Mouse (Mus musculus) kidney, postnatal 0 days (tissue): ENCODE measurements around the gene Adamtsl5. TPM values are rescaled to one million over a fixed set of nuclear protein-coding genes. Genes with fewer than 3 reads are reported as not detected.

ENCODE experiments used
- ATAC-seq: fragments of 200-750 bp; cut with Nextera tagmentation; replicated peaks from 2 replicates; pipeline ENCODE4 v1.8.0; 2017; ENCODE audit warnings: low read depth, moderate number of reproducible peaks, moderate TSS enrichment, moderate library complexity; ENCODE audit not compliant: low FRiP score
- DNase-seq: peaks from one replicate; pipeline ENCODE4 v3.0.0-alpha.2; 2016; ENCODE audit warnings: low spot score
- H3K27ac ChIP-seq: fragments of 300-500 bp; sonication (generic); 2 replicates; pipeline ENCODE4 v1.5.1; 2014; ENCODE audit warnings: mild to moderate bottlenecking
- H3K27me3 ChIP-seq: fragments of 300-500 bp; sonication (generic); 2 replicates; pipeline ENCODE4 v1.6.1; 2014; ENCODE audit warnings: low read length, mixed read lengths; ENCODE audit not compliant: insufficient read depth
- H3K36me3 ChIP-seq: fragments of 300-500 bp; sonication (generic); 2 replicates; pipeline ENCODE4 v1.6.1; 2014; ENCODE audit warnings: low read length, mixed read lengths; ENCODE audit not compliant: insufficient read depth
- H3K4me1 ChIP-seq: fragments of 300-500 bp; sonication (generic); replicated peaks from 2 replicates; pipeline ENCODE4 v1.6.1; 2014; ENCODE audit warnings: antibody characterized with exemption, low read length, mixed read lengths; ENCODE audit not compliant: insufficient read depth
- H3K4me2 ChIP-seq: fragments of 300-500 bp; sonication (generic); 2 replicates; pipeline ENCODE4 v1.6.1; 2014; ENCODE audit warnings: mild to moderate bottlenecking, low read length, moderate library complexity, mixed read lengths
- H3K4me3 ChIP-seq: fragments of 300-500 bp; sonication (generic); replicated peaks from 2 replicates; pipeline ENCODE4 v1.5.1; 2014; ENCODE audit warnings: low read depth, low read length
- H3K9ac ChIP-seq: fragments of 300-500 bp; sonication (generic); 2 replicates; pipeline ENCODE4 v1.6.1; 2014; ENCODE audit warnings: low read depth, low read length
- H3K9me3 ChIP-seq: fragments of 300-500 bp; sonication (generic); replicated peaks from 2 replicates; pipeline ENCODE4 v1.6.1; 2016; ENCODE audit warnings: low read length, inconsistent platforms, mixed read lengths
- CTCF ChIP-seq: IDR thresholded peaks from 2 replicates; pipeline ENCODE4 v1.5.1; 2016; ENCODE audit warnings: antibody characterized with exemption, low read depth, mild to moderate bottlenecking, moderate library complexity
- WGBS: fragments of 180-500 bp; shearing (Covaris S2); extraction: QIAGEN DNeasy Blood & Tissue Kit; methylation state at CpG from one replicate; pipeline ENCODE4 v1.1.7; 2014; 5-methylcytosine and 5-hydroxymethylcytosine counted together
- polyA plus RNA-seq: library from polyadenylated mRNA; unstranded; fragments of >200 nt; fragmentation: Nextera tagmentation; extraction: Ambion mirVana; gene quantifications from 2 replicates; pipeline ENCODE4 v1.2.1, GENCODE M21; 2015

The Adamtsl5 gene
- polyA plus RNA-seq, 1 experiment from 2014 or later = 3.0 TPM

DNA sequence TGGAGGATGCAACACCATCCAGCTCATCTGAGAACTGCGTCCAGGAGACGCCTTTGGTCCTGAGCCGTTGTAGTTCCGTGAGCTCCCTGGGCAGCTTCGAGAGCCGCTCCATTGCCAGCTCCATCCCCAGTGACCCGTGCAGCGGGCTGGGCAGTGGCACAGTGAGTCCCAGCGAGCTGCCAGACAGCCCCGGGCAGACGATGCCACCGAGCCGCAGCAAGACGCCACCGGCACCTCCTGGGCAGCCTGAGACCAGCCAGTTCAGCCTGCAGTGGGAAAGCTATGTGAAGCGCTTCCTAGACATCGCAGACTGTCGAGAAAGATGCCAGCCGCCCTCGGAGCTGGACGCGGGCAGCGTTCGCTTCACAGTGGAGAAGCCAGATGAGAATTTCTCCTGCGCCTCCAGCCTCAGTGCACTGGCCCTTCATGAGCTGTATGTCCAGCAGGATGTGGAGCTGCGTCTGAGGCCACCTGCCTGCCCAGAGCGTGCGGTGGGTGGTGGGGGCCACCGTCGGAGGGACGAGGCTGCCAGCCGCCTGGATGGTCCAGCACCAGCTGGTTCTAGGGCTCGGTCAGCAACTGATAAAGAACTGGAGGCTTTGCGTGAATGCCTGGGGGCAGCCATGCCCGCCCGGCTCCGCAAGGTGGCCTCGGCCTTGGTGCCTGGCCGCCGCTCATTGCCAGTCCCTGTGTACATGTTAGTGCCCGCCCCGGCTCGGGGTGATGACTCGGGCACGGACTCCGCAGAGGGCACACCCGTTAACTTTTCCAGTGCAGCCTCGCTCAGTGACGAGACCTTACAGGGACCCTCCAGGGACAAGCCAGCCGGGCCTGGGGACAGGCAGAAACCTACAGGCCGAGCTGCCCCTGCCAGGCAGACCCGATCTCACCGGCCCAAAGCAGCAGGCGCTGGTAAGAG is 35.4 kb downstream of the Adamtsl5 start:
- H3K36me3 ChIP-seq = peaks cover 3% of the 10 kb centered on the region; the same call in 1 of the 2 replicates
- H3K27me3 ChIP-seq = peaks cover 30% of the 10 kb centered on the region; the same call in 1 of the 2 replicates
- H3K9me3 ChIP-seq = no peaks in the 10 kb centered on the region
- no peak for TF ChIP-seq CTCF
- H3K9ac ChIP-seq = no peak overlapping the region
- no peak overlapping the region for H3K4me3 ChIP-seq
- H3K4me2 ChIP-seq = no peak overlapping the region
- DNase-seq (no peak), ATAC-seq (no peak)
- no peaks in the 10 kb centered on the region for H3K4me1 ChIP-seq
- no peak overlapping the region for H3K27ac ChIP-seq
- 60% methylated on average over 54 of the region's 54 CpGs for WGBS

DNA sequence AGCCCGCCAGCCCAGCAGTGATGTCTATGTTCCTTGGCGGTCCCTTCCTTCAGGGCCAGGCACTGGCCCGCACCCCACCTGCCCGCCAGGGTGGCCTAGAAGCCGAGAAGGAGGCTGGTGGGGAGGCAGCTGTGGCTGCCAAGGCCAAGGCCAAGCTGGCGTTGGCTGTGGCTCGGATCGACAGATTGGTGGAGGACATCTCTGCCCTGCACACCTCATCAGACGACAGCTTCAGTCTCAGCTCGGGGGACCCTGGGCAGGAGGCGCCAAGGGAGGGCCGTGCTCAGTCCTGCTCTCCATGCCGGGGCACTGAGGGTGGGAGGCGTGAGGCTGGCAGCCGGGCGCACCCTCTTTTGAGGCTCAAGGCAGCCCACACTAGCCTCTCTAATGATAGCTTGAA is 36.7 kb downstream of the Adamtsl5 start:
- H3K4me2 ChIP-seq = no peak overlapping the region
- H3K4me3 ChIP-seq = no peak overlapping the region
- ATAC-seq (no peak), DNase-seq (no peak)
- no peaks in the 10 kb centered on the region for H3K4me1 ChIP-seq
- WGBS = 89% methylated on average over 16 of the region's 16 CpGs
- H3K27ac ChIP-seq = no peak overlapping the region
- H3K9me3 ChIP-seq = no peaks in the 10 kb centered on the region
- no peak for TF ChIP-seq CTCF
- H3K36me3 ChIP-seq = no peaks in the 10 kb centered on the region
- H3K27me3 ChIP-seq = peaks cover 25% of the 10 kb centered on the region; the same call in 1 of the 2 replicates
- no peak overlapping the region for H3K9ac ChIP-seq

DNA sequence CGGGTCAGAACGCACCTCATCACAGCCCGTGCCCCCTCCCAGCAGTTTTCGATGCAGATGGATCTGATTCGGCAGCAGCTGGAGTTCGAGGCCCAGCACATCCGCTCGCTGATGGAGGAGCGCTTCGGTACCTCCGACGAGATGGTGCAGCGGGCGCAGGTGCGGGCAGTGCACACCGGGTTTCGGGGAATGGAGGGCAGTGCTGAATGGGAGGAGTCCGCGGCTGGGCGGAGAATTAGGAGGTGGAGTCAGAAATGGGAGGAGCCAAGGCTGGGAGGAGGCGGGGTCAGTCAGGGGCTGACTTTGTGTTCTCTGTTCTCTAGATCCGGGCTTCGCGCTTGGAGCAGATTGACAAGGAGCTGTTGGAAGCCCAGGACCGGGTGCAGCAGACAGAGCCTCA is 43.4 kb downstream of the Adamtsl5 start:
- H3K27me3 ChIP-seq = peaks cover 20% of the 10 kb centered on the region
- H3K27ac ChIP-seq = no peak overlapping the region
- H3K4me2 ChIP-seq = peak overlapping the region; percentile 43
- H3K9ac ChIP-seq = no peak overlapping the region
- ATAC-seq = no peak
- H3K9me3 ChIP-seq = no peaks in the 10 kb centered on the region
- TF ChIP-seq CTCF = no peak
- no peaks in the 10 kb centered on the region for H3K36me3 ChIP-seq
- peak; percentile 45 for DNase-seq
- no peak overlapping the region for H3K4me3 ChIP-seq
- 13% methylated on average over 24 of the region's 25 CpGs for WGBS
- H3K4me1 ChIP-seq = peaks cover 3% of the 10 kb centered on the region; the same call in 1 of the 2 replicates

DNA sequence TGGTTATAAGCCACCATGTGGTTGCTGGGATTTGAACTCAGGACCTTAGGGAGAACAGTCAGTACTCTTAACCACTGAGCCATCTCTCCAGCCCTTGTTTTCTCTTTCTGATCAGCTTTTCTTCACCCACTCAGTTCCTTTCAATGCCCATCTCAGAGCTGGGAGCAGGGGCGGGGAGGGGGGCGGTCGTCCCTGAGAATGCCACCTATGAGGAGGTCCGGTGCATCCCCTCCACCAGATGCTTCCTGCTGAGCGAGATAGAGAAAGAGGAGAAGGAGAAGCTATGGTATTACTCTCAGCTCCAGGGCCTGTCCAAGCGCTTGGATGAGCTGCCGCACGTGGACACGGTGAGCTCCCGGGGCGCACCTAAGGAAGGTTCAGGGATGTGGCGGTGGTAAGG is 43.8 kb downstream of the Adamtsl5 start:
- H3K9me3 ChIP-seq = no peaks in the 10 kb centered on the region
- H3K4me1 ChIP-seq = peaks cover 3% of the 10 kb centered on the region; the same call in 1 of the 2 replicates
- DNase-seq = no peak
- no peak overlapping the region for H3K27ac ChIP-seq
- ATAC-seq = no peak
- H3K27me3 ChIP-seq = peaks cover 24% of the 10 kb centered on the region
- no peak for TF ChIP-seq CTCF
- 22% methylated on average over 12 of the region's 12 CpGs for WGBS
- no peak overlapping the region for H3K4me3 ChIP-seq
- H3K9ac ChIP-seq = no peak overlapping the region
- peak overlapping the region; percentile 43 for H3K4me2 ChIP-seq
- no peaks in the 10 kb centered on the region for H3K36me3 ChIP-seq

DNA sequence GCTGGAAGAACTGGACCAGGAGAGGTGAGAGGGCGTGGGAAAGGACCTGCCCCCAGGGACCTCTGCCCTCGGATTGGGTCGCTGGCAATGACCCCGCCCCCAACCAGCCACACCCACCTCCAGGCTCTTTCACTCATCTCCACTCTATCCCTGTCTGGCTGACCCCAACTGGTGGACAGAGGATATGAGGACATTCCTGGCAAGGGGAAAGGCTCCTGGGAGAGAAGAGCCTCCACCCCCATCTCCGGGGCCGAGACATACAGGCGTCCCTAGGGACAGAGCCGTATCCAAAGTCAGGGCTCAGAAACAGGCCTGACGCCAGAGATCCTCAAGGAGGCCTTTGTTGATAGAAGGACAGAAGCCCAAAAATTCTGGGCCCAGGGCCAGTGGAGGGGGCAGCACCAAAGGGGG is 45.7 kb downstream of the Adamtsl5 start:
- WGBS = 8% methylated on average over 9 of the region's 9 CpGs
- Histone ChIP-seq H3K27me3 (peaks cover 39% of the 10 kb centered on the region), H3K27ac (peak overlapping the region; percentile 60; the same call in 1 of the 2 replicates), H3K36me3 (no peaks in the 10 kb centered on the region), H3K4me2 (no peak overlapping the region), H3K4me3 (no peak overlapping the region), H3K9me3 (no peaks in the 10 kb centered on the region), H3K4me1 (peaks cover 3% of the 10 kb centered on the region; the same call in 1 of the 2 replicates), H3K9ac (no peak overlapping the region)
- ATAC-seq (peak; percentile 8; the same call in 1 of the 2 replicates), DNase-seq (peak; percentile 74)
- TF ChIP-seq CTCF = 0 out of 2 replicates have a peak, but pooled peaks have one; percentile 11

DNA sequence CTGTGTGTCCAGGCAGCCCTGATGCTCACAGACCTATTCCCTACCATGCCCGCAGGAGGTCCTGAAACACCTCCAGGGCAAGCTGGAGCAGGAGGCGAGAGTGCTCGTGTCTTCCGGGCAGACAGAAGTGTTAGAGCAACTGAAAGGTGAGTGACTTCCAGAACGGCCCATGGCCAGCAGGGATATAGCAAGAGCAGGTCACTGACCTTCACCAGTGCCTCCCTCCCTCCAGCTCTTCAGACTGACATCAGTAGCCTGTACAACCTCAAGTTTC is 46.2 kb downstream of the Adamtsl5 start:
- Histone ChIP-seq H3K27me3 (peaks cover 43% of the 10 kb centered on the region), H3K36me3 (no peaks in the 10 kb centered on the region), H3K9me3 (no peaks in the 10 kb centered on the region), H3K9ac (no peak overlapping the region), H3K4me1 (peaks cover 3% of the 10 kb centered on the region; the same call in 1 of the 2 replicates), H3K4me3 (no peak overlapping the region), H3K4me2 (no peak overlapping the region), H3K27ac (no peak overlapping the region)
- ATAC-seq (no peak), DNase-seq (no peak)
- TF ChIP-seq CTCF = no peak
- 55% methylated on average over 5 of the region's 5 CpGs for WGBS
